Mouse (Mus musculus): ENCODE measurements around the gene Sec22c.

Gene Sec22c

DNA sequence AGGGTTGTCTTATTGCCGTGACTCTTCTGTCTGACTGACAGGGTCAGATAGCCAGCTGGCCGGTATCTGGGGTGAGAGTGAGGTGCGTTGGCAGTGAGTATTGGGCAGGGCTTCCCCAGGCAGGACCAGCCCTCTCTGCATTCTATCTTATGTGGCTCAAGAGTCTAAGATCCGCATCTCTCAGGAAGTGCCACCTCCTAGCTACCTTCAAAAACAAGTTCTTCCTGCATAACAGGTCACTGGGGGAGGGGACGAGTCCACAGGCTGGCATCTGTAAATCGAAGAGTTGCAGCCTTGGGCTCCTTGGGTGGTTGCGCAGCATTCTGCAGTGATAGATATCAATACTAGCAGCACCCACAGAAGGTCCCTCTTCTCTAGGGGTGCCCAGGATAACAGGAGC is 58.3 kb downstream of the Sec22c start:
- peak; percentile 67 for DNase-seq (ENCODE audit: low spot score)

DNA sequence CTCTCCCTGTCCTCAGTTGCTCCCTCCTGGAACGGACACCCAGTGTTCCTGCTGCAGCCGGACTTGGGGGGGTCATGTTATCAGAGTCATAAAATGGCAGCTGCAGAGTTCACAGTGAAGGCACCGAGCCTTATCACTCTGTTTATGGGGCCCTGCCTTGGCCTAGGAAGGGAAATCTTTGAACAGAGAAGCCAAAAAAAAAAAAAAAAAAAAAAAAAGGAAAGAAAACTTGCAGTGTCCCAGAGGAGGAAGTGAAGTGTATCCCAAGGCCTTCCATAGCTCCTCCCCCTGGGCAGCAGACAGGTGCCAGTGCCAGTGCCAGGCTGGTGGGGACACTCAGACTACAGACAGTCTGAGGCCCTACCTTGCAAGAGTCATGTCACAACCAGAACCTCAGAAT is 60.4 kb downstream of the Sec22c start:
- DNase-seq (ENCODE audit: low spot score) = no peak

DNA sequence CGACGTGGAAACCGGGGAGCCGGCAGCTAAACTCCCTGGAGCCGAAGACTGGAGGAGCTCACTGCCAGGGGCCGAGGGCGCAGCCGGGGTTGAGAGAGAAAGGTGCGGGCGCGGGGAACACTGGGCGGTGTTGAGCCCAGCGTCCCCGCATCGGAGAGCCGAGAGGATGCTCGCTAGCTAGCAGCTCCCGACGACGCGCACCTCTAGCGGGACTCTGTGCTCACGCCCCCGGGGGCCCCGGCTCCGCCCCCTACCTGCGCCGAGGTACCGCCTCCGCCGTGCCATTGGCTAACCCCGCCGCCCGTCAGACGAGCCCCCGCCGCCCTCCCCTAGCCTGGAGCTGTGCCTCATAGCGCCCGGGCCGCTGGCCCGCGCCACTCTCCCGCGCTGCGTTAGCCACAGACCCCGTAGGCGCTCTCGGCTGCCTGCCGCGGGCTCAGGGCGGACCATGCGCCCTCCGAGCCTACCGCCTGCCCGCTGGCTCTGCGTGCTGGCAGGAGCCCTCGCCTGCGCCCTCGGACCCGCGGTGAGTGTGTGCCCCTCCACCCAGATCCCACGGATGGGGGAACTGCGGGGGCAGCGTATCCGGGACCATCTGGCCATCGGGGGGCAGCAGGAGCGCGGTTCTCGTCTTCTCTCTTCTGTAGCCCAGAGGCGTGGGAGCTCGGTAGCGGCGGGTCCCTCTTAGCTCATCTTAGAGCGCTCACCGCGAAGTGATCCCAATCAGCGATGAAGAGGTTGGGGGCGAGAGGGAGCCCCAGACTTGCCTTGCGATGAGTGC is 62.7 kb downstream of the Sec22c start, which contains the start of gene Vipr1:
TSS of gene Vipr1 (plus strand) at position 316 of the 781 bp plus-strand sequence.
- peak; percentile 95 for DNase-seq (ENCODE audit: low spot score)

DNA sequence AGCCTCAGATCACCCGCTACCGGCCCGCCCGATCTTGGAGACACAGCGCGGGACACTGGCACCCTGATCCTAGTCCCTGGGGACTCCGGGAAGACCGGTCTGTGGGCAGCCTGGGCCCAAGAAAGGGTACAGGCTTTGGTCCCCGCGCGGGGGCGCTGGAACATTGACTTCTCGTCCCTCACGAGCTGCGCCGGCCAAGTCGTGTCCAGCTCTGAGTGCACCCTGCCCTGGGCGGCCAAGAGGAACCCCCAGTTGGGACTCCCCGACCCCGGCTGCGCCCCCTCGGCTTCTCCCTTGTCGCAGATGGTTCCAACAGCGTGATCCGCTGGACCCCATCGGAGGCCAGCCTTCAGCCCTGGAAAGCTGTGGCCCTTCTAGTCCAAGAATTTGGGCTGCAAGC is 63.3 kb downstream of the Sec22c start, which contains the start of gene Lyzl4:
TSS of gene Lyzl4 (minus strand) at position 96 of the 400 bp plus-strand sequence.
- peak; percentile 76 for DNase-seq (ENCODE audit: low spot score)

GRCm38 (mm10) chr9:121641235-121641915 is 63.9 kb downstream of the Sec22c start:
- no peak for DNase-seq (ENCODE audit: low spot score)

GRCm38 (mm10) chr9:121639790-121640189 is 65.5 kb downstream of the Sec22c start:
- DNase-seq (ENCODE audit: low spot score) = no peak

GRCm38 (mm10) chr9:121635835-121636576 is 69.3 kb downstream of the Sec22c start:
- no peak for DNase-seq (ENCODE audit: low spot score)

DNA sequence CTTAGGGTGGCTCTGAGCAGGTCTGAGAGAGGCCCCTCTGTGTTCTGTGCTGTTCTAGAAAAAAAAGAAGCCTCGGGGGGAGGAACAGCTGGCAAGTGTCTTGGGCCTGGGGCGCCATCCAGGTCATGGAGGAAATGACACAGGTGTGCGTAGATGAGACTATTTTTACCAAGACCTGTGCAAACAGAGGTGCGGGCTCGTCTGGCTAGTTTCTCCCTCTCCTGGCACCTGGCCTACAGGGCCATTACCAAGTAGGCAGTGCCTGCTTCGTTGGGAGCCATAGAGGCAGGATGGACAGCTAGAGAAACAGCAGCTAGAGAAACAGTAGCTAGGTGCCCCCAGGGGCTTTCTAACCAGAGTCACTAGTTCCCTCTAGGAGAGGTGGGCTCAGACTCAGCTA is 72.0 kb downstream of the Sec22c start:
- no peak for DNase-seq (ENCODE audit: low spot score)

DNA sequence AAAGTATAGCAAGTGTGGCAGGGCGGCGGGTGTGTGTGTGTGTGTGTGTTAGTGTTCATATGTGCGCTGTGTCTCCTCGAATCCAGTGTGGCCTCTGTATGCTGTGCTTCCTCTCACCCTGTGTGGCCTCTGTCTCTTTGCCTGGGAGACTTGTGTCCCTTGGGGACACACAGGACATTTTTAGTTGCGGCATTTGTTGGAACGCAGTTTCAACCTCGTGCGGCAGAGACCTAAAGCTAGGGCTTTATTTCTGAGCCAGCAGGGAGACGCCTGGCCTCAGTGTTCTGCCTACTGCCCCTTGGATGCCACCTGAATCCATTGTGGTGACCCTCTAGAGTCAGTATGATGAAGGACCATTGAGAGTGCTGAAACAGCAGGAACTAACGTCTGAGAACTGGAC is 72.4 kb downstream of the Sec22c start:
- DNase-seq (ENCODE audit: low spot score) = no peak

- no peak for DNase-seq (ENCODE audit: low spot score)
Observed at GRCm38 (mm10) chr9:121631946-121632345, 73.3 kb downstream of the Sec22c start.

DNA sequence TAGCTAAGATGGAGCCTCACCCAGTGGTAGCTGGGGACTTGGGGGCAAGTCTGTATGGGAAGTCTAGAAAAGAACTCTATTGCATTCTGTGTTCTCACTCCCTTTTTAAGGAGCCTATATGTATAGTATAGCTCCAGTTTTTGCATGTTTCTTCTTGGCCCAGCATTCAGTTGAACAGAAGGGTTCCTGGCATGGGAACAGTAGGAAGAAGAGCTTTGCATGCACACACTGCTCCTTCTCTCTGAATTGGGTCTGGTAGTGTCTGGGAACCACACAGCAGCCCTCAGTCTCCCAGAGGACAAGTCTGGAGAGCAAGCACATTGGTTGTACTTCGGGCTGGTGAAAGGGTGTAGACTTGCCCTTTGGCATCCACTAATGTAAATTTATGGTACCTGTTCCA is 74.7 kb downstream of the Sec22c start:
- no peak for DNase-seq (ENCODE audit: low spot score)

Data from T-cell, adult 2 months (primary cell).